Mouse (Mus musculus): ENCODE measurements around the gene Tcf19.

Gene Tcf19

GRCm38 (mm10) chr17:35485702-35486101, 30.9 kb downstream of the Tcf19 start:
- WGBS: 67% methylated on average over 4 of the region's 4 CpGs

GRCm38 (mm10) chr17:35484066-35484465, 32.6 kb downstream of the Tcf19 start:
- WGBS: 1% methylated on average over 9 of the region's 9 CpGs

- WGBS: 2% methylated on average over 80 of the region's 80 CpGs
Observed at GRCm38 (mm10) chr17:35469842-35470751, 46.5 kb downstream of the Tcf19 start, which contains the start of gene H2-Q10. TSS of gene H2-Q10 (plus strand) at chr17:35470089.

GRCm38 (mm10) chr17:35468936-35469335, 47.7 kb downstream of the Tcf19 start:
- 67% methylated on average over 3 of the region's 3 CpGs for WGBS

- 12% methylated on average over 8 of the region's 8 CpGs for WGBS
Observed at GRCm38 (mm10) chr17:35465651-35466050, 51.0 kb downstream of the Tcf19 start.

Measured in cerebral cortex, adult 2 months (tissue).